Comparison of ENCODE assay signal across 9 mouse cellular contexts in the genomic region with DNA sequence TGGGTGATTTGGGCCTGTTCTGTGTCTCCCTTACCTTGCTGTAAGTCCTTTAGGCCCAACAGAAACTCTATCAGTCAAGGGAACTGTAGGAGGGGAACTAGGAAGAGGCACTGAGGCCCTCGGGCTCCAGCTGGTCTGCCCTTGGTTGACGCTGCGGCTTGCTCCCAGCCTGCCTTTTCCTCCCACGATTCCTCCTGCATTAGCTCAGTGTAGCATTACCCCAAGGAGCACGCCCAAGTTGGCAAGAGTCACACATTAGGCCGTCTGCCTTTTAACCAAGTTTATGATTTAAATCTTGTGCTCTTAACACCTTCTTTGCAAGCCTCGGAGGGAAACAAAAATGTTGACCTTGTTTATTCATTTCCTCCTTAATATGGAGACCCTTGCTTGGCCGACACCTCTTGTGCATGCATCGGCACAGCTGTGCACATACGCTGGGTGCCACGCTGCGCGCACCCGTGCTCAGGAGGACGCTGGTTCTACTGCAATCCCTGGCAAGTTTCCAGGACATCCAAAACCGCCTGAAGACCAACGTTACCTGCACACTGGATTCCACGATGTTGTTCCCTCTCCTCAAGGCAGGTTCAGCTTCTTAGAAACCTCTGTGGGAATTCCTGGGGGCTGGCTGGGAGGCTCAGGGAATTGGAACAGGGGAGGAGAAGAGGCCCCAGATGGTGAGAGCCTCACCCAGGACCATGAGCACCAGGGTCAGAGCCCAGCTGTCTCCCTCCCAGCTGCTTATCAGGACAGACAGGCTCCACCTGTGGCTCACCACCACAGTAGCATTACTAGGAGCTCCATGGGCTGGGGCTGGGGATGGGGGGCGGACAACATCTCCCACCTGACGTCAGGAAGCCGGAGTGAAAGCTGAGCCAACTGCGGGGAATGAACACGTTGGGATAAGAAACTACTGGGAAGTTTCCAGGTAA. TPM values are rescaled to one million over a fixed set of nuclear protein-coding genes. Genes with fewer than 3 reads are reported as not detected.
DNase-seq lines count a peak whose midpoint lies in the region; ATAC-seq and TF ChIP-seq lines count a peak whose summit lies in the region.
"Had no signal": no experiment of that assay in that cellular context is flagged by ENCODE, and none has a peak within 500 bp of the region (broad histone marks: within the 10 kb centered on the region; RNA-seq: fewer than 3 reads in every experiment).

No protein-coding gene starts in this region.

- 0 out of 2 replicates have a peak, but pooled peaks have one; percentile 42 for ATAC-seq in lung, embryonic 14.5 days (ENCODE audit: insufficient read depth)
- ATAC-seq in heart, postnatal 0 days (ENCODE audit: insufficient read depth, low read depth), result 0 out of 2 replicates have a peak, but pooled peaks have one; percentile 25
- ATAC-seq in kidney, embryonic 14.5 days (ENCODE audit: low FRiP score, low TSS enrichment), result peak; percentile 58; the same call in 1 of the 2 replicates
- no peak for ATAC-seq in activated CD4-positive, CD25-positive, alpha-beta regulatory T cell, adult 4 months
- ATAC-seq: forebrain, embryonic 13.5 days had no signal

- 65% methylated on average over 23 of the region's 23 CpGs for WGBS in lung, embryonic 14.5 days
- WGBS in heart, postnatal 0 days, result 73% methylated on average over 23 of the region's 23 CpGs
- 41% methylated on average over 23 of the region's 23 CpGs for WGBS in kidney, embryonic 14.5 days

- no peak overlapping the region for H3K27ac ChIP-seq in lung, embryonic 14.5 days (ENCODE audit: low read depth)
- H3K27ac ChIP-seq in heart, postnatal 0 days (ENCODE audit: low read depth), result no peak overlapping the region
- peak overlapping the region; percentile 24; the same call in 1 of the 2 replicates for H3K27ac ChIP-seq in kidney, embryonic 14.5 days (ENCODE audit: low read depth, low read length)
- H3K27ac ChIP-seq: forebrain, embryonic 13.5 days had no signal

- TF ChIP-seq EP300 in heart, postnatal 0 days (IDR thresholded peaks at IDR 0.05; ENCODE audit: low read depth), result no peak

- no peaks in the 10 kb centered on the region for H3K4me1 ChIP-seq in lung, embryonic 14.5 days (ENCODE audit: insufficient read depth)
- no peaks in the 10 kb centered on the region; the same call in 1 of the 2 replicates for H3K4me1 ChIP-seq in heart, postnatal 0 days (ENCODE audit: control insufficient read depth, insufficient read depth)
- H3K4me1 ChIP-seq in kidney, embryonic 14.5 days (ENCODE audit: control insufficient read depth, insufficient read depth, low read length), result peaks cover 22% of the 10 kb centered on the region
- H3K4me1 ChIP-seq: forebrain, embryonic 13.5 days had no signal

- no peaks in the 10 kb centered on the region for H3K9me3 ChIP-seq in lung, embryonic 14.5 days (ENCODE audit: low read depth, low read length)
- no peaks in the 10 kb centered on the region for H3K9me3 ChIP-seq in heart, postnatal 0 days (replicated peaks; ENCODE audit: control insufficient read depth, low read length)
- no peaks in the 10 kb centered on the region for H3K9me3 ChIP-seq in kidney, embryonic 14.5 days (ENCODE audit: control insufficient read depth, low read length)
- H3K9me3 ChIP-seq: forebrain, embryonic 13.5 days had no signal

- no peak for TF ChIP-seq CTCF in lung, embryonic 14.5 days (IDR thresholded peaks at IDR 0.05; ENCODE audit: low read depth)
- TF ChIP-seq CTCF in heart, postnatal 0 days (IDR thresholded peaks at IDR 0.05; ENCODE audit: low read depth), result no peak

- intact Hi-C loops in left cerebral cortex, postnatal 36 days (cut with DNase I), result no loop called here

- no peak overlapping the region for H3K9ac ChIP-seq in lung, embryonic 14.5 days
- H3K9ac ChIP-seq in heart, postnatal 0 days (replicated peaks; ENCODE audit: low read depth, low read length), result no peak overlapping the region
- no peak overlapping the region for H3K9ac ChIP-seq in kidney, embryonic 14.5 days (ENCODE audit: low read depth, low read length)
- H3K9ac ChIP-seq: forebrain, embryonic 13.5 days had no signal

- DNase-seq in lung, embryonic 14.5 days, result no peak
- DNase-seq in lung, adult 18-20 months, result no peak
- no peak for DNase-seq in heart, postnatal 0 days (ENCODE audit: low spot score)
- DNase-seq in ovary, postnatal 36 days (ENCODE audit: low spot score), result peak; percentile 30
- DNase-seq in left cerebral cortex, postnatal 36 days (ENCODE audit: low spot score in 2 of 2), result no peak
- DNase-seq: lung, postnatal 4 days had no signal

- no peaks in the 10 kb centered on the region for H3K27me3 ChIP-seq in lung, embryonic 14.5 days (ENCODE audit: insufficient read depth, low read length)
- H3K27me3 ChIP-seq in heart, postnatal 0 days (ENCODE audit: control insufficient read depth, insufficient read depth, low read length), result no peaks in the 10 kb centered on the region
- H3K27me3 ChIP-seq in kidney, embryonic 14.5 days (ENCODE audit: control insufficient read depth, insufficient read depth, low read length), result no peaks in the 10 kb centered on the region
- H3K27me3 ChIP-seq: forebrain, embryonic 13.5 days had no signal

- H3K36me3 ChIP-seq in lung, embryonic 14.5 days (ENCODE audit: insufficient read depth), result peaks cover 8% of the 10 kb centered on the region; the same call in 1 of the 2 replicates
- 0 out of 2 replicates have a peak, but pooled peaks cover 5% of the 10 kb centered on the region for H3K36me3 ChIP-seq in heart, postnatal 0 days (replicated peaks; ENCODE audit: control insufficient read depth, insufficient read depth, low read length)
- no peaks in the 10 kb centered on the region for H3K36me3 ChIP-seq in kidney, embryonic 14.5 days (ENCODE audit: control insufficient read depth, insufficient read depth, low read length)

- H3K4me3 ChIP-seq in lung, embryonic 14.5 days (ENCODE audit: low read depth, low read length), result no peak overlapping the region
- H3K4me3 ChIP-seq in heart, postnatal 0 days (ENCODE audit: low read depth, low read length), result no peak overlapping the region
- H3K4me3 ChIP-seq in kidney, embryonic 14.5 days (ENCODE audit: low read length), result no peak overlapping the region
- H3K4me3 ChIP-seq: forebrain, embryonic 13.5 days had no signal

- H3K4me2 ChIP-seq in lung, embryonic 14.5 days, result no peak overlapping the region
- H3K4me2 ChIP-seq in heart, postnatal 0 days (ENCODE audit: low read depth, low read length), result no peak overlapping the region
- H3K4me2 ChIP-seq in kidney, embryonic 14.5 days (replicated peaks; ENCODE audit: low read depth, low read length), result no peak overlapping the region
- H3K4me2 ChIP-seq: forebrain, embryonic 13.5 days had no signal

RNA-seq across cellular contexts. Expression of gene Wnt5b, which starts 21.6 kb away (rescaled TPM):
- 6.8 and 7.4 TPM in 2 replicates for polyA plus RNA-seq in lung, embryonic 14.5 days (2014; fragmentation: Nextera tagmentation; extraction: Ambion mirVana)
- 5.3 and 5.5 TPM in 2 replicates for total RNA-seq in heart, postnatal 0 days (2014; rRNA removed; ENCODE audit: low replicate concordance)
- 4.2 and 4.3 TPM in 2 replicates for polyA plus RNA-seq in heart, postnatal 0 days (2015; fragmentation: Nextera tagmentation; extraction: Ambion mirVana)
- polyA plus RNA-seq in kidney, embryonic 14.5 days (2014; fragmentation: Nextera tagmentation; extraction: Ambion mirVana), result 10.9 and 11.0 TPM in 2 replicates
- not detected for polyA plus RNA-seq in activated CD4-positive, CD25-positive, alpha-beta regulatory T cell, adult 4 months (2017; shearing (Covaris generic))
- total RNA-seq in left cerebral cortex, postnatal 36 days (2021), result 1 to 10 TPM; 1.4 to 1.6 TPM
